Mouse (Mus musculus) effector memory CD4-positive, alpha-beta T cell, adult 5 months (primary cell): Measurements from ENCODE around the gene Etfdh. TPM values are rescaled to one million over a fixed set of nuclear protein-coding genes. Genes with fewer than 3 reads are reported as not detected.

Experiments used
- polyA plus RNA-seq: library from polyadenylated mRNA; unstranded; fragments of 100-300 nt; shearing (Covaris generic); gene quantifications from one replicate; pipeline ENCODE4 v1.2.1, GENCODE M21; 2017

Etfdh gene
- 40.3 TPM for polyA plus RNA-seq

GRCm38 (mm10) chr3:79629416-79629730 lies at the start of gene Etfdh:
Etfdh (minus strand) TSS chr3:79629500.

DNA sequence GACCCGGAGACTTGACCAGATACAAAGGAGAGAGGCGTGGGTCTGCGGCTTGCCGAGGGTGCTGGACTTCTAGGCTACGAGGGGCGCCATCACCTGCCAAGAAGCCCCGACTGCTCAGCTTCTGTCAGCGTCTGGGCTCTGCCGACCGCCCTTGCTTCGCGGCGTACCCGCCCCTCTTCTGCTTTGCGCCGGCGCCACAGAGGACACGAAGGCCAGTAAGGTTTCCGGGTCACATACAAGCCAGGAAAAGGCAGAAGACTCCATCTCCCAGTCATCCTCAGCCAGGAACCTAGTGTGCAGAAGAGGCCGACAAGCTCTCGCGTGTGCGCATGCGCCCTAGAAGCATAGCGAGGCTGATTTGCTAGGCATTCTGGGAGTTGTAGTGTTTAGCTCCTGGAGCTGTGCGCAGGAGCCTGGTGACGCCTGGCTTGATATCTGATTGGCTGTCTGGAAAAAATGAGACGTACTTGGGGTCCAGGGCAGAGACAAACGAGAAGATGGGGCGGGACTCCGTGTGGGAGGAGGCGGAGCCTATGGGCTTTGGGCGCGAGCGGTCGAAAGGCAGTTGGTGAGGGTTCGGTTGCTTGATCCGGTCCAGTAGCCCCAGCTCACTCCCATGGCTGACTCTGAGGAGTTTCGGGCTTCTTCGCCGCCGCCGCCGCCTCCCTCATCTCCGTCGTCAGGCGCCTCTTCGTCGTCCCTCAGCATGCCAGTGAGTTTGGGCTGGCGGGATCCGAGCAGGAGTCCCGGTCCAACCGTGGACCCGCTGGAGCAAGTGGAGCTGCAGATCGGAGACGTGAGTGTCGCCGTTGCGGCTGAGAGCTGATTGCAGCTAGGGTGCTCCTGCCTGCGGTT lies 512 bp downstream of the Etfdh start, which contains the start of gene 4930579G24Rik:
TSS of gene 4930579G24Rik (plus strand) at position 519 of the 855 bp plus-strand sequence.

GRCm38 (mm10) chr3:79590863-79591792 lies 38.2 kb downstream of the Etfdh start, which contains the start of gene Ppid:
Ppid (plus strand) TSS chr3:79591342.

DNA sequence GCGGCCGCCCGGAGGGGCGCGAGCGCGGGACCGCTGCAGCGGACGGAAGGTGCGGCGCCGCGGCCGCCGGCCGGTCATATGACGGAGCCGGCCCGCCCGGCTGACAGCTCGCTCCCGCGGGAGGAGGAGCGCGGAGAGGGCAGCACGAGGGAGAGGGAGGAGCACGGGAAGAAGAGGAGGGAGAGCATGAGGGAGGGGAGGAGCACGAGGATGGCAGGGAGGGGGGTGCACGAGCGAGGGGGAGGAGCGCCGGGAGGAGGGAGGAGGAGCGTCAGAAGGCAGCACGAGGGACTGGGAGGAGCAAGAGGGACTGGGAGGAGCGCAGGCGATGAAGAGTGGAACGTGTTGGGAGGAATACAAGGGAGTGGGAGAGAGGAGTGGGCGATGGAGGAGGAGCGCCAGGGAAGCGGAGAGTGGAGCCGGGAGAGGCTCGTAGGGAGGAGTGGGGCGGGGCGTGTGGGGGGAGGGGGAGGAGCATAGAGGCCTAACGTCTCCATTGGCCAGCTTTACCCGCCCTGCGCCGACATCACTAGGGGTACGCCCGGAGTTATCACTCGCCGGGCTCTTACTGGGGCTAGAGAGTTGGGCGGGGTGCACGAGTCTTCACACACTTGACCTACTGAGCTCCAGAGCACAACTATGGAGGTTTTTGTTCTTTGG lies 61.5 kb downstream of the Etfdh start, which contains the start of gene Fnip2:
TSS of gene Fnip2 (minus strand) at position 94 of the 660 bp plus-strand sequence.

Other genes with a start within 250 kb of the Etfdh start
- gene Fnip2, start 61.7 kb downstream of the Etfdh start, polyA plus RNA-seq: 0.54 TPM
- 70.6 TPM for gene Ppid, start 38.2 kb downstream of the Etfdh start, polyA plus RNA-seq
- 5.4 TPM for gene 4930579G24Rik, start 421 bp downstream of the Etfdh start, polyA plus RNA-seq
- not detected for gene Rxfp1, start 108.4 kb upstream of the Etfdh start, polyA plus RNA-seq
- gene Tmem144, start 223.3 kb upstream of the Etfdh start, polyA plus RNA-seq: 0.17 TPM